Mouse (Mus musculus) lung, adult 2 months (tissue): ENCODE results near the gene Olfr516.

Source experiments
- CTCF ChIP-seq: fragments of 200-500 bp; IDR thresholded peaks from 2 replicates; pipeline ENCODE4 v1.5.1; 2011; ENCODE audit warnings: mild to moderate bottlenecking, low read length, control low read depth; ENCODE audit not compliant: insufficient read depth
- POLR2A ChIP-seq: fragments of 200-500 bp; IDR thresholded peaks from 2 replicates; pipeline ENCODE4 v1.6.1; 2011; ENCODE audit warnings: low read depth, mild to moderate bottlenecking, control low read depth, low read length, borderline replicate concordance; ENCODE audit errors: extremely low read depth

DNA sequence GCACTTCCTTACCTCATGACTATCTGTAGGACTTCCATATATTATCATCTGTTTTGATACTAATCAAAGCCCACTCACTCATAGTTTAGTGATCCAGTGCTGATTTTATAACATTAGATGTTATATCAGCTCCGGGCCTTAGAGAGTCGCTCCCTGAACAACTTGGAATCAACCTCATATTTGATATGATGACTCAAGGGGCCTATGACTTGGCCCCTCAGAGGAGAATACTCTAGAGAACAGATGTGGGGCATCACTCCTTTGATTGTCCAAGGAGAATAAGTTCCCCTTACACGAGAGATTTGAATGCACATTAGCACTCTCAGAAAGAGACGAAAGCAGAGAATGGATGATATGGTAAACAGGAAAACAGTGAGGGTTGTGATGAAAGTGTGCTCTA lies 34.6 kb upstream of the Olfr516 start, which contains the start of gene Olfr518:
- TF ChIP-seq POLR2A (no peak), CTCF (no peak)
